Mouse (Mus musculus) T-cell, adult 66 days (primary cell): ENCODE results near the gene Disp2. TPM values are rescaled to one million over a fixed set of nuclear protein-coding genes. Genes with fewer than 3 reads are reported as not detected.

Experiments used
- total RNA-seq, 2 experiments: library from RNA; stranded (reverse); gene quantifications; 3 replicates in 1 of 2; 4 replicates in 1 of 2; pipeline ENCODE4 v1.2.4; 2023

The Disp2 gene
- not detected for total RNA-seq

DNA sequence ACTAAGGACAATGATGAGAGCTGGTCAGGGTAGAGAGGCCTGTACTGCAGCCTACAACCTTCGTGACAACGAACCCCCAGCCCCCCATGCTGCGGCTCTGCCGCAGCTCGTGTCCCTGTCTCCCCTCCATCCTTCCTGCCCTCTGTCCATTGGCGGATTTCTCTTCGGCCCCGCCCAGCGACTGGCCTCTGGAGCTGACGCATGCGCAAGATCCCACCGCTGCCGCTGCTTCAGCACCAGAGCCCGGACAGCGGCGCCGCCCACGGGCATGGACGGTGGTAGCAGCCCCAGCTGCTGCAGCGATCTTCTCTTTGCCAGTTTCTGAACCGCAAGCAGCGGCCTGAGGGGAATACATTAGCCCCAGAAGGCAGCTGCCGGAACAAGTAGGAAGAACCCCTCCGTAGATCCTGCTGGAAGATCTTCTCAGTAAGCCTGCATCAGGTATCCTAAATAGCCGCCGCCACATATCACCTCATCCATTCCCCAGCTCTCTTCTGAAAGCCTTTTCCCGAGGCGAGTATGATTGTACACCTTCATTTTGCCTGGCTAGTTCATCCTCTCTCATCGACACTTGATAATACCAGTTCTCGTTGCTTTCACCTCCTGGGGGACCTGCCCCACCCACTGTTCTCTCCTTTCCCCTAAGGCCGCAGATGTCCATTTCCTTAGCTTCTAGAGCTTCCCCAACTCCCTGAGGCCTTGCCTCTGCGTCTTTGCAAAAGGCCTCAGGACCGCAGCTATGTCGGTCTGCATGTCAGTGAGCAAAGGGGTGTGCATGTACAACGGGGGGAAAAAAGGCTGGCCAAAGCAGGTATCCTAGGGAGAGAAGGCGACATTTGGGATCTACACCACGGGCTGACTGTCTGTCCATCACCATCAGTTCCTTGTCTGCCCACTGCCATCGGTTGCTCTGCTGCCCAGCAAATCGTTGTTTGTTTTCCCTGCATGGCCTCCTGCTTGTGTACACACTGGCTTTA is at the start of gene Disp2:
Gene Disp2, plus strand, starts transcription at position 216 of the 977 bp plus-strand sequence.

DNA sequence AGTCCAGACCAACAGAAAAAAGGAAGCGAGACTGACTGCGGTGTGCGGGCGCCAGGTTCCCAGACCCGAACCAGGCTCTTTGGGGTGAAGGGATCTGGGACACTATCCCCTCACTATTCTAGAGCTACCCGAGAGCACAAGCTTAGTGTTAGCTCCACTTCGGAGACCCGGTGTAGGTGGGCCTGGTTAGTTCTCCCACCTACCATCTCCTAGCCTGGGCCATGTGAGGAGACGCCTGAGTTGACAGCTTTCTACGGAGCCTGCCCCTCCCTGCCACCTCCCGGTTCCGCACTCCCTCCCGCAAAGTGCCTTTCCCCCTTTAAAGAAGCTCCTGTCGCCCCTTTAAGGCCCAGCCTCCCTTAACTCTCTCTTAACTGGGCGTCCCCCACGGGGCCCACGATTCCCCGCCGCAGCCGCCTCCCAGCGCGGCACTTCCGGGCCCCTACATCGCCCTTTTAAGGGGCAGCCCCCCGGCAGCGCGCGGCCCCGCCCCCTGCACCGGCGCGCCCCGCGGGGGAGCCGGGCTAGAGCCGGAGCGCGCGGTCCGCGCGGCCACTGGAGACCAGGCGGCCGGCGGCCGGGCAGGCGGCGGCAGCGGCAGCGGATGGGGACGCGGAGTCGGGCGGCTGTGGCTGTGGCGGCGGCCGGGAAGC is 34.2 kb upstream of the Disp2 start, which contains the start of gene Inafm2:
Gene Inafm2, plus strand, starts transcription at position 527 of the 653 bp plus-strand sequence.

DNA sequence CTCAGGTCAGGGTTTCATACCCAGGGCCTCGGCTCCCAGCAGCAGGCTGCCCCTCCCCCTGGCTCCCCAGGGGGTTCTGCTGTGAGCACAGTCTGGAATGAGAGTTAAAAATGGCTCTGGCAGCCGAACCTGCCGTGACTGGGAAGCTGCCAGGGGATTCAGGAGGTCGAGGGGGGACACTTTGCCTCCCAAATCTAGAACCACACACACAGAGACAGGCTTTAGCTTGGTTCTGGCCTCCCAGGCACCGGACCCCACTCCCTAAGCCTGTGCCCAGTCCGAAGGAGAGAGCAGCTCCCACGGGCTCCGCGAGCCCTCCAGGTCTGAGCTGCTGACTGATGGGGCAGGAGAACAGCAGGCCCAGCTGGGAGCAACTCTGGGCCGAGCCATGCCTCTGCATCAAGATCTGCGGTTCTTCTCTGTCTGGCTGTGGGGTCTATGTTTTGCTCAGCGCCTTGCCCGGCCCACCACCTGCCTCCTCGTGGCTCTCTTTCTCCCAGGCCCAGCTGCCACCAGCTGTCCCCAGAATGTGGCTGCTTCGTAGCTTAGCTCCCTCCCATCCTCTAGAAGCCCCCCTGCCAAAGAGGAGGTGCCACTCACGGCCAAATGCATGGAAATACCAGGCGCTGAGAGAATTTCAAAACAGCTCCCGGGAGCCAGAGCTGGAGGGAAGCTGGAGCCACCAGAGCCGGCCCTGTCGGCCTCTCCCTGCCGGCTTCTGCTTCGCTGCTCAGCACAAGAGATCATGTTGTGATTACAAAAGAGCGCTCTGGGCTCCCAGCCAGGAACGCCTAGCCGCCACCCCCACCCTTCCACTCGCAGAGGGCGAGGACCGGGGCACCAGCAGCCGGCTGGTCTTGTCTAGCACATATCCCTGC is 17.4 kb upstream of the Disp2 start, which contains the start of gene Ccdc9b:
Gene Ccdc9b, minus strand, starts transcription at position 756 of the 878 bp plus-strand sequence.

DNA sequence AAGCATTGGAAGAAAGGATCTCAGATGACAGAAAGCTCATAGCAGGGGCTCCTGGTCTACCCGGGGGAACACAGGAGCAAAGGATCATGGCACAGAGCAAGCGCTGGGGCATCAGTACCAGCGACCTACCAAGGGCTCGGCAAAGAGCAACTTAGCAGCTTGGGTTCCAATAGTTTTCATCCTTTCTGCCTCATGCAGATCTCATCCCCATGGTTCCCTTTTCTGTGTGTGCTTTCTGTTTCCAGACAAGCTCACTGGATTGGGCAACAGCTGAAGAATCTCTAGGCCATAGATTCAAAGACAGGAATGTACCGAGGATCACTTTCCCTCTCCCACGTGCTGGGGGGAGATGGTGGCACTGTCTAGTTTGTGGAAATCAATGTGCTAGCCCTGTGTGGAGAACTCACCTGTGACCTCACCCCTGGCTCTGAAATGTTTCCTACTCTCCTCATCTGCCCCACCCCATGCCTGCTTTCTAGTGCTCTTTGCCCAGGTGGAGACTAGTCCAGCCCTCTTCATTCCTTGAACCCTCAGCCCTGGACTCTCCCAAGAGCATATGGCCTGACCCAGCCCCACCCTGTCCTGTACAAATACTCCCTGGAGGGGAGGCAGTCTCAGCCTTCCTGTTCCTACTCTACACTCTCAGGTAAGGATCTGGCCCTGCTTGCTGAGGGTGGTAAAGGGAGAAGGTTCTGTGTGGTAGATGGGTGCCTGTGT is 7.2 kb upstream of the Disp2 start, which contains the start of gene Phgr1:
Gene Phgr1, plus strand, starts transcription at position 612 of the 717 bp plus-strand sequence.

DNA sequence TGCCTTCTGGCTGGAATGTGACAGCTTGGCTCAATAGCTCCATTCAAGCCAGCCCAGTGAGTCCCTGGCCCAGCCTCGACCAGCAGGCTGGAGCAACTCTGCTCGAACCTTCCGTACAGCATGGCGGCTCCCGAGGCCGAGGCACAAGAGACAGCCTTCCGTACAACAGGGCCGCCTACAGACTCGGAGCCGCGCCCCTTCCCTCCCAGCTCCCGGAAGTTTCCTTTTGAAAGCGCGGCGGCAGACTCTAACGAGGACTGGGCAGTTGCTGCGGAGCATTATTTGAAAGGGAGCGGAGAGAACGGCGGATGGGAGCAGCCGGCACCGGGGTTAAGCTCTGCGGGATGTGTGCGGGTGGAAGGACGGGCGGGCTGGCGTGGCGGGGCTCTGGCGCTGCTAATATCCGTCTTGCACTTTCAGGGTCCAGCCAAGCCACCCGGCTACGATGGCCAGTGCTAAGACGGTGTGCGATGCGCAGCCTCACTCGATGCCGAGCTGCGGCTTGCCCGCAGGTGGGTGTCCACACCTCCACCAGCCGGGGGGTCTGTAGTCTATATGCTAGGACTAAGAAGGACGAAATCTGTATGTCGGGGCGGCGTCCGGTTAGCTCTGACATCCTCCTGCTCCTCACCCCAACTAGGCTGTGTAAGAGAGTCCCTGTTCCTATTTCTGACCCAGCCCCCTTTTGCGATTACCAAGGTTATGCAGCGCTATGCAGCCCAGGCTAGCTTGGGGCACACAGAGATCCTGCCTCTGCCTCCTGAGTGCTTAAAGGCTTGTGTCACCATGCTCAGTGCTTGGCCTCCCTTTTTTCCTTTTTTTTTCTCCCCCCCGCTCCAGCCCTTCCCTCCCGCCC is 34.7 kb downstream of the Disp2 start, which contains the start of gene Knstrn:
Gene Knstrn, plus strand, starts transcription at position 23 of the 856 bp plus-strand sequence.

Other genes with a start within 250 kb of the Disp2 start
- 1 to 10 TPM; 2.9 to 4.6 TPM for gene Bmf, start 230.0 kb upstream of the Disp2 start, total RNA-seq
- 1 to 10 TPM; 2.3 to 7.1 TPM for gene Bub1b, start 181.5 kb upstream of the Disp2 start, total RNA-seq
- 1 to 10 TPM in 1 of 2 experiments, under 1 TPM in 1; 0.89 to 1.3 TPM for gene Pak6, start 116.4 kb upstream of the Disp2 start, total RNA-seq
- gene Ankrd63, start 75.8 kb upstream of the Disp2 start, total RNA-seq, result 1 to 10 TPM; 2.3 to 3.1 TPM
- gene Plcb2, start 51.3 kb upstream of the Disp2 start, total RNA-seq, result 100 to 1,000 TPM; 113 to 119 TPM
- 10 to 100 TPM; 26.4 to 31.1 TPM for gene Inafm2, start 34.0 kb upstream of the Disp2 start, total RNA-seq
- not detected for gene Ccdc9b, start 17.1 kb upstream of the Disp2 start, total RNA-seq
- gene Phgr1, start 7.0 kb upstream of the Disp2 start, total RNA-seq, result not detected
- gene Knstrn, start 34.3 kb downstream of the Disp2 start, total RNA-seq, result 10 to 100 TPM; 10.2 to 13.4 TPM
- 10 to 100 TPM; 70.0 to 75.2 TPM for gene Ivd, start 82.2 kb downstream of the Disp2 start, total RNA-seq
- gene Bahd1, start 120.7 kb downstream of the Disp2 start, total RNA-seq, result 10 to 100 TPM; 35.1 to 39.8 TPM
- 1 to 10 TPM; 4.1 to 5.5 TPM for gene Chst14, start 146.8 kb downstream of the Disp2 start, total RNA-seq
- gene Ccdc32, start 249.7 kb downstream of the Disp2 start, total RNA-seq, result 10 to 100 TPM; 12.8 to 13.5 TPM